Mouse (Mus musculus) olfactory bulb, adult 2 months (tissue): Measurements from ENCODE around the gene Olfr1442. TPM values are rescaled to one million over a fixed set of nuclear protein-coding genes. Genes with fewer than 3 reads are reported as not detected.
"Not testable (repeated sequence)": the region's sequence is repeated elsewhere in the genome, so short reads cannot be mapped to it uniquely, and the experiment has no call there.

Experiments used
- H3K27ac ChIP-seq: fragments of 200-500 bp; 2 replicates; pipeline ENCODE4 v1.5.1; 2012; ENCODE audit warnings: low read depth, low read length; ENCODE audit not compliant: insufficient read depth
- H3K4me1 ChIP-seq: fragments of 200-500 bp; 2 replicates; pipeline ENCODE4 v1.6.1; 2012; ENCODE audit warnings: low read length; ENCODE audit not compliant: control insufficient read depth, insufficient read depth
- H3K4me3 ChIP-seq: fragments of 200-500 bp; 2 replicates; pipeline ENCODE4 v1.5.1; 2012; ENCODE audit warnings: mild to moderate bottlenecking, low read depth, low read length, moderate library complexity; ENCODE audit not compliant: insufficient read depth
- CTCF ChIP-seq: fragments of 200-500 bp; IDR thresholded peaks from 2 replicates; pipeline ENCODE4 v1.5.1; 2012; ENCODE audit warnings: low read depth, mild to moderate bottlenecking, low read length, moderate library complexity; ENCODE audit not compliant: insufficient read depth
- POLR2A ChIP-seq: fragments of 200-500 bp; IDR thresholded peaks from 2 replicates; pipeline ENCODE4 v1.6.1; 2012; ENCODE audit warnings: mild to moderate bottlenecking, low read depth, low read length, moderate library complexity; ENCODE audit not compliant: insufficient read depth
- WGBS: fragments of 180-500 bp; shearing (Covaris S2); methylation state at CpG from one replicate; pipeline ENCODE4 v1.1.7; 2018; 5-methylcytosine and 5-hydroxymethylcytosine counted together
- polyA plus RNA-seq: library from polyadenylated mRNA; stranded (reverse); fragments of >200 nt; gene quantifications from 2 replicates; pipeline ENCODE4 v1.2.4, GENCODE M21; 2012; ENCODE audit warnings: low replicate concordance; ENCODE audit not compliant: missing spikeins, insufficient read depth, insufficient read length

Olfr1442 gene
- not detected in 2 replicates for polyA plus RNA-seq

DNA sequence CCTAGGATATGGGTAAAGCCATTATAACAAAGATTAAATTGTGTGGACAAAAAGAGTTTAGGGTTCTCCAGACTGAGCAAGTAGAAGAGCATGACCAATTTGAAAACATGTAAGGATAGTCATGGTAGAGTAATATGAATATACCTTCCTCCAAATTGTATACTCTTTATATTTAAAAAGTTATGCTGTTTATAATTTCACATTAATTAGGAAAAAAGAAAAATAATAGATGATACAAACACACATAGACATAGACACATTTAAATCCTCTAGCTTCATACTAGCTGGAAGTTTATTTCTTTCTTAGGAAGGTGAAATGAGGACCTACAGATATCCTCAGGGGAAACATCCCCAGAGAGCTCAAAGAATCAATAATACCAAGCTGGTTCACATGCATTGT is at the start of gene Olfr1442:
TSS of gene Olfr1442 (plus strand) at position 301 of the 400 bp plus-strand sequence.
- TF ChIP-seq CTCF = no peak
- TF ChIP-seq POLR2A = no peak
- H3K4me1 ChIP-seq = no peaks in the 10 kb centered on the region
- H3K27ac ChIP-seq = no peak within 1 kb of the TSS
- H3K4me3 ChIP-seq = no peak within 1 kb of the TSS

DNA sequence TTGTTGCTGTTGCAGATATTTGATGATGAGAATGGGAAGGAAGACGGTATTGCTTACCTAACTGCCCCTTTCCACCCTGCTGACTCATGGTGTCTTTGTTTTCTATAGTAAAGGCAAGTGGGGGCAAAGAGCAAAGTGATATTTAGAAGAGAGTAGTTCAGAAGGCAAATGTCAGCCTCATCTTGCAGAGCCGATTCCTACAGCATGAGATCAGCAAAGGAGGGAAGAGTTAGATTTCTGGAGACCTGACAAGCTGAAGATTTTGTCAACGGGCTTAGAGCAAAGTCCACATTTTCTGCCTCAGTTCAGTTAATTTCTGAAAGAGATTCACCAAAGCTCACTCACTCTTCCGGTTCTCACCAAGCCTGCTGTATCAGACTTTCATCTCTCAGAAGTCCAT is 37.1 kb upstream of the Olfr1442 start, which contains the start of gene Glyat:
TSS of gene Glyat (plus strand) at position 133 of the 400 bp plus-strand sequence.
- H3K4me1 ChIP-seq = no peaks in the 10 kb centered on the region
- H3K4me3 ChIP-seq = no peak within 1 kb of the TSS
- TF ChIP-seq POLR2A (no peak), CTCF (no peak)
- H3K27ac ChIP-seq = no peak within 1 kb of the TSS
- WGBS = 80% methylated on average over 4 of the region's 4 CpGs

GRCm38 (mm10) chr19:12634259-12634658 is 36.0 kb upstream of the Olfr1442 start:
- 83% methylated on average over 3 of the region's 3 CpGs for WGBS
- TF ChIP-seq CTCF = no peak
- no peak for TF ChIP-seq POLR2A
- Histone ChIP-seq H3K4me3 (no peak overlapping the region), H3K4me1 (no peaks in the 10 kb centered on the region), H3K27ac (no peak overlapping the region)

DNA sequence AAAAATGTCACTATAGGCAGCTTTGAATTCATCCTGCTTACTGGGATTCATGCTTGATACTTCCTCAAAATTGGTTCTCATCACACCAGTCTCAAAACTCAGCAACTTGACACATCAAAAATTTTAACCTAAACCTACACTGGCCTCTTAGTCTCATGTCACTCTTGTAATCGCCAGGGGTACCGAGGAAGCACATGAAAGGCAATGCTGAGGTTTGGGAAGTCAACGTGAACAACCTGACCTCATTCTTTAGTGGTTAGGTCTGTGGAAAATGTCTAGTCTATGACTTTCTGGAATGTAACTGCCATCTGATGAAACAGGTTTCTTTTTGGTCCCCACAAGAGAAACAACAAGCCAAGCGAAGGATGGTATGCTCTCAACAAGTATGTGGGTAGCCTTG is 35.3 kb upstream of the Olfr1442 start:
- H3K4me1 ChIP-seq = no peaks in the 10 kb centered on the region
- WGBS = 86% methylated on average over 4 of the region's 4 CpGs
- no peak overlapping the region for H3K4me3 ChIP-seq
- TF ChIP-seq CTCF (no peak), POLR2A (no peak)
- H3K27ac ChIP-seq = no peak overlapping the region

GRCm38 (mm10) chr19:12636863-12637262 is 33.4 kb upstream of the Olfr1442 start:
- no peak overlapping the region for H3K27ac ChIP-seq
- WGBS = 74% methylated on average over 3 of the region's 3 CpGs
- no peak overlapping the region for H3K4me3 ChIP-seq
- TF ChIP-seq CTCF (no peak), POLR2A (no peak)
- H3K4me1 ChIP-seq = no peaks in the 10 kb centered on the region

- 59% methylated on average over 1 of the region's 1 CpGs for WGBS
- Histone ChIP-seq H3K27ac (no peak overlapping the region), H3K4me1 (no peaks in the 10 kb centered on the region), H3K4me3 (no peak overlapping the region)
- TF ChIP-seq POLR2A = no peak
- TF ChIP-seq CTCF = no peak
These were observed 32.2 kb upstream of the Olfr1442 start for GRCm38 (mm10) chr19:12638049-12638448.

- no peak overlapping the region for H3K4me3 ChIP-seq
- H3K4me1 ChIP-seq = no peaks in the 10 kb centered on the region
- no peak for TF ChIP-seq POLR2A
- no peak overlapping the region for H3K27ac ChIP-seq
These were observed 20.7 kb upstream of the Olfr1442 start for GRCm38 (mm10) chr19:12649511-12649910.

DNA sequence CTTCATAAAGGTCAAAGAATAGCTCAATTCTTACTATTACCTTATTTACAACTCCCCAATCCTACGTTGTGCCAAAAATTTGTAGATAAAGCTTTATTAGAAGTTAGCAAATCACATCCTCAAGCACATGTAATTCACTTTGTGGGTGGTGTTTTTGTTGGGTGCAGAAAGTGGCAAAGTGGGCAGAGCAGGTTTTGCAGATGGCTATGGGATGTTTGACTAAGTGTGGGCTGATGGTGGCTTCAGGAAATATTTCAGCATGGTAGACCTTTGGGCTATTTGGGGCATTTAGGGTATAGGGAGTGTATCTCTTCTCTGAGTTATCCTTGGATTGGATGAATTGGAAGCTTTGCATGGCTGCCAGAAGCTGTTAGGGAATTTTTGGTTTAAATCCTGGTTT is 4.1 kb upstream of the Olfr1442 start:
- H3K4me1 ChIP-seq = no peaks in the 10 kb centered on the region
- no peak overlapping the region for H3K4me3 ChIP-seq
- no peak overlapping the region for H3K27ac ChIP-seq
- WGBS = 85% methylated on average over 1 of the region's 1 CpGs
- TF ChIP-seq POLR2A (no peak), CTCF (no peak)

DNA sequence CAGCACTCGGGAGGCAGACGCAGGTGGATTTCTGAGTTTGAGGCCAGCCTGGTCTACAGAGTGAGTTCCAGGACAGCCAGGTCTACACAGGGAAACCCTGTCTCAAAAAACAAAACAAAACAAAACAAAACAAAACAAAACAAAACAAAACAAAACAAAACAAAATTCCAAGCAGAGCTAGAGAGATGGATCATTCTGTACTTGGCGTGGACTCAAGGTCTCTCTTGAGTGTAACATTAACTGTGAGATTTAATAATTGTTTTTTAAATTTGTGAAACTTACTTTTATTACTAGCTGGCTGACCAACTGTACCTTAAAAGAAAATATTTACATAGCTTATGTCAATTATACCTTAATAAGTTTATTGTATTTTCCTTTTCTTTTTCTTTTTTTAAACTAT is 1.6 kb upstream of the Olfr1442 start:
- H3K4me3 ChIP-seq, H3K27ac ChIP-seq, H3K4me1 ChIP-seq: not testable (repeated sequence)
- 98% methylated on average over 3 of the region's 3 CpGs for WGBS

DNA sequence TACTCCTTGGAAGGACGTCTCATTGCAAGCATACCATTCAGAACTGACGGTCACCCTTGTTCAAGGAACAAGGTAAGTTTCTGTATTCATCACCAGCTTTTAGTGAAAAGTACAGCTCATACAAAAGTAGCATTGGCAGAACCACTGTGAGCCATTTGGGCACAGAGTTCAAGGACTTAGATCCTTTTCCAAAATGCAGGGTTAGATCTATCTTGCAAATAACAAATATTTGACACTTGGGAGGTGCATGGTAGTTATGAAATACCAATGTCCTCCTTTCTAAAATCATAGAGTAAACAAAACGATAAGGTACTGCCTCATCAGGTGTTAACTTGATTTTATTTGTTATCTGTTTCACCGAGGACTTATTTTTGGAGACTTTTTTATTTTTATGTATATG is 812 bp downstream of the Olfr1442 start:
- no peak overlapping the region for H3K4me3 ChIP-seq
- 86% methylated on average over 4 of the region's 4 CpGs for WGBS
- H3K27ac ChIP-seq = no peak overlapping the region
- TF ChIP-seq CTCF = no peak
- no peak for TF ChIP-seq POLR2A
- H3K4me1 ChIP-seq = no peaks in the 10 kb centered on the region

DNA sequence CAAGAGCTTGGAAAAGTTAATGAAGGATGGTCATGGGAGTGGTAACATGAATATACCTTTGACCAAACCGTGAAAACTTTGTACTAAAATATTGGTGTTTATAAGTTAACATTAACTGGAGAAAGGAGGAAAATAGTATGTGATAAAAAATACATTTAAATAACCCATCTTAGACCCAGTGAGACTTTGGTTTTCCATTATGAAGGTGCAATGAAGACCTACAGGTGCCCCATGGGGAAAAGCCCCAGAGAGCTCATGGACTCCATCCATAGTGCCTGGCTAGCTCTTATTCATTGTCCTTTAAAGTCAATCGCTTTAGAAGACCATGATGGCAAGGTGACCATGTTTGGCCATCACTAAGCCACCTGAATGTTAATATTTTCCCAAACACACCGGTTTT is 7.6 kb downstream of the Olfr1442 start, which contains the start of gene Olfr1443:
TSS of gene Olfr1443 (plus strand) at position 301 of the 400 bp plus-strand sequence.
- no peak for TF ChIP-seq POLR2A
- TF ChIP-seq CTCF = no peak
- Histone ChIP-seq H3K27ac (no peak within 1 kb of the TSS), H3K4me1 (no peaks in the 10 kb centered on the region), H3K4me3 (no peak within 1 kb of the TSS)
- WGBS = 76% methylated on average over 3 of the region's 3 CpGs
